Mouse (Mus musculus) liver, embryonic 14.5 days (tissue): ENCODE results near the gene Gsx2.

Source experiments
- CTCF ChIP-seq: IDR thresholded peaks from 2 replicates; pipeline ENCODE4 v1.5.1; 2016; ENCODE audit warnings: antibody characterized with exemption, low read depth, control low read depth
- EP300 ChIP-seq: IDR thresholded peaks from 2 replicates; pipeline ENCODE4 v1.6.1; 2016; ENCODE audit warnings: antibody characterized with exemption, low read depth

GRCm38 (mm10) chr5:75043621-75044301, 31.6 kb upstream of the Gsx2 start:
- TF ChIP-seq CTCF (no peak), EP300 (no peak)
